Mouse (Mus musculus) hindbrain, embryonic 13.5 days (tissue): ENCODE data around the gene Dexi. TPM values are rescaled to one million over a fixed set of nuclear protein-coding genes. Genes with fewer than 3 reads are reported as not detected.

Experiments
- ATAC-seq: fragments of 200-750 bp; cut with Nextera tagmentation; 2 replicates; pipeline ENCODE4 v1.8.0; 2017; ENCODE audit warnings: moderate TSS enrichment; ENCODE audit not compliant: low FRiP score
- H3K27ac ChIP-seq: fragments of 300-500 bp; sonication (generic); 2 replicates; pipeline ENCODE4 v1.5.1; 2015; ENCODE audit warnings: inconsistent platforms, mild to moderate bottlenecking, moderate library complexity
- H3K27me3 ChIP-seq: fragments of 300-500 bp; sonication (generic); 2 replicates; pipeline ENCODE4 v1.6.1; 2015; ENCODE audit warnings: mild to moderate bottlenecking, inconsistent platforms
- H3K36me3 ChIP-seq: fragments of 300-500 bp; sonication (generic); 2 replicates; pipeline ENCODE4 v1.6.1; 2015; ENCODE audit warnings: mild to moderate bottlenecking, inconsistent platforms
- H3K4me1 ChIP-seq: fragments of 300-500 bp; sonication (generic); replicated peaks from 2 replicates; pipeline ENCODE4 v1.6.1; 2015; ENCODE audit warnings: inconsistent platforms
- H3K4me2 ChIP-seq: fragments of 300-500 bp; sonication (generic); 2 replicates; pipeline ENCODE4 v1.6.1; 2015; ENCODE audit warnings: inconsistent platforms, mild to moderate bottlenecking, moderate library complexity
- H3K4me3 ChIP-seq: fragments of 300-500 bp; sonication (generic); 2 replicates; pipeline ENCODE4 v1.5.1; 2015; ENCODE audit warnings: mild to moderate bottlenecking, inconsistent platforms
- H3K9ac ChIP-seq: fragments of 300-500 bp; sonication (generic); 2 replicates; pipeline ENCODE4 v1.6.1; 2015; ENCODE audit warnings: mild to moderate bottlenecking, inconsistent platforms
- H3K9me3 ChIP-seq: fragments of 300-500 bp; sonication (generic); 2 replicates; pipeline ENCODE4 v1.6.1; 2016; ENCODE audit warnings: inconsistent platforms
- WGBS: fragments of 180-500 bp; shearing (Covaris S2); methylation state at CpG from one replicate; pipeline ENCODE4 v1.1.7; 2015; 5-methylcytosine and 5-hydroxymethylcytosine counted together
- polyA plus RNA-seq: library from polyadenylated mRNA; unstranded; fragments of >200 nt; fragmentation: Nextera tagmentation; extraction: Ambion mirVana; gene quantifications from 2 replicates; pipeline ENCODE4 v1.2.1, GENCODE M21; 2015

Dexi gene
- polyA plus RNA-seq, 1 experiment from 2014 or later, result 18.0 TPM

DNA sequence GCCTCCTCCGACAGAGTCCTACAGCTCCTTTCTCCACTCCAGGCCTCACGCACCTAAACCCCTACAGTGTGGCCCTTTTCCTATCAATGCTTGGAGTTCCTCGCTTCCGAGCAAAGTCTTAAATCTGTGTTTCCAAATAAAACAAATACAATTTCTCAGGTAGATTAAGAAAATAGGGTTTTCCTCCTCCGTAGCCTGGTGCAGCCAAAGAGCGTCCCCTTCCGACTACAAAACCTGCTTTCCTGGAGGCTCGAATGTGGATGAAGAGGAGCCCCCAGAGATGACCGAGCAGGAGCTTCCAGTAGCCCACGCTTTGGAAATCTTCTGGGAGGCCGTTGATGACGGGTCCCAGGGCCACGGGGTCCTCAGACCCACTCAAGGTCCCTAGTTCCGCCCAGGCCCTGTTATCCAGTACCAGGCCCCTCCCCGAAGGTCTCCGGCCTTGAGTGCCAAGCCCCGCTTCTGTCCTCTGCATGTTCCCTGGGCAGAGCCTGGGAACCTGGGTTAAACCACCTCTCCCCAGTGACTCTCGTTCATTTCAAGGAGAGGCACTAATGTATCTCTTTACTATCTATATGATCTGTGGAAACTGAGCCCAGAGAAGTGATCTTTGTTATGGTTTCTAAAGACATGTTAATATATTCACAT is 52.2 kb downstream of the Dexi start:
- WGBS, result 85% methylated on average over 18 of the region's 18 CpGs
- Histone ChIP-seq H3K27me3 (peaks cover 28% of the 10 kb centered on the region), H3K4me2 (no peak overlapping the region), H3K27ac (no peak overlapping the region), H3K36me3 (no peaks in the 10 kb centered on the region), H3K9ac (no peak overlapping the region), H3K4me1 (peaks cover 5% of the 10 kb centered on the region; the same call in 1 of the 2 replicates), H3K4me3 (no peak overlapping the region), H3K9me3 (no peaks in the 10 kb centered on the region)
- no peak for ATAC-seq

DNA sequence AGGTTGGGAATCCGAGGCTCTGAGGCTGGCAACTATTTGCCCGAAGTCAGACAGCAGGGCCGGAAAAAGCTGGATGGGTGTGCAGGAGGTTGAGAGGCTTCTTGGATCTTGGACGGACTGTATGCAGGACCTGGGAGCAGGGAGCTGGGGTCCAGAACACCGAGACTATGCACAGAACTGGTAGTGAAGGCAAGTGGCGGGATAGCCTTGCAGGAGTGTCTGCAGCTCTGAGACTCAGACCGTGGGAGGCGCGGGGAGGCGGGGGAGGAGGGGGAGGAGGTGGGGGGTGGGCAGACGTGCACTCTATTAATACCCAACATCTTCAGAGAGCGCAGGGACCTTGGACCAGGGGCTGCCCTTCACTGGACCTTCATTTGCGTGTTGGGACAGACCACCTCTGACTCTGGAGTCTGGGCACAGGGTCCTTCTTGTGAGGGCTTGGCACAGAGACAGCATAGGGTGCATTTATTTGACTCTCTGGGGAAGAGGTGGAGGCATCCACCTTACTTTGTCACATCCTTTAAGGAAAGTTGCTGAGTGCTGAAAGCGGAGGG is 52.9 kb downstream of the Dexi start:
- peak overlapping the region; percentile 39; the same call in 1 of the 2 replicates for H3K9ac ChIP-seq
- peaks cover 5% of the 10 kb centered on the region; the same call in 1 of the 2 replicates for H3K4me1 ChIP-seq
- 0 out of 2 replicates have a peak overlapping the region, but pooled peaks have one; percentile 2 for H3K4me3 ChIP-seq
- no peaks in the 10 kb centered on the region for H3K9me3 ChIP-seq
- ATAC-seq, result no peak
- WGBS, result 26% methylated on average over 11 of the region's 14 CpGs
- H3K27me3 ChIP-seq, result peaks cover 28% of the 10 kb centered on the region
- H3K4me2 ChIP-seq, result peak overlapping the region; percentile 30
- no peak overlapping the region for H3K27ac ChIP-seq
- H3K36me3 ChIP-seq, result no peaks in the 10 kb centered on the region

DNA sequence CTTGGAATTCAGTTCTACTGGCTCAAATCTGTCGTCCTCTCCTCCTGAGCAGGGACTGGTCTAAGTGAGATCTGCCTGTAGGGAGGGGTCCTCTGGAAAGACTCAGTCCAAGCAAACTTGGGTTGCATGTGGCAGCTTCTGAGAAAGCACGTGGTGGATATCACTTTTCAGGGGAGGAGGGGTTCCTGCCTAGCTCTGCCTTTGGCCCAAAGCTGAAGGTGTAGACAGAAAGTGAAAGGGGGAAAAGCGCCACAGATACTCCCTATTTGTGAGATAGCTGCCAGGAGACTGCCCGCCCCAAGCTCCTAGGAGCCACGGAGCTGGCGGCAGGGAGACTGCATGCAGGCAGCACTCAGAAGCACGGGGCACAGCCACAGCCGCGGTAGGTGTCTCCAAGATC is 53.4 kb downstream of the Dexi start:
- peaks cover 5% of the 10 kb centered on the region; the same call in 1 of the 2 replicates for H3K4me1 ChIP-seq
- H3K4me2 ChIP-seq, result peak overlapping the region; percentile 30
- H3K27ac ChIP-seq, result no peak overlapping the region
- no peak for ATAC-seq
- no peaks in the 10 kb centered on the region for H3K36me3 ChIP-seq
- peaks cover 28% of the 10 kb centered on the region for H3K27me3 ChIP-seq
- 14% methylated on average over 9 of the region's 9 CpGs for WGBS
- 0 out of 2 replicates have a peak overlapping the region, but pooled peaks have one; percentile 2 for H3K4me3 ChIP-seq
- peak overlapping the region; percentile 39; the same call in 1 of the 2 replicates for H3K9ac ChIP-seq
- no peaks in the 10 kb centered on the region for H3K9me3 ChIP-seq

DNA sequence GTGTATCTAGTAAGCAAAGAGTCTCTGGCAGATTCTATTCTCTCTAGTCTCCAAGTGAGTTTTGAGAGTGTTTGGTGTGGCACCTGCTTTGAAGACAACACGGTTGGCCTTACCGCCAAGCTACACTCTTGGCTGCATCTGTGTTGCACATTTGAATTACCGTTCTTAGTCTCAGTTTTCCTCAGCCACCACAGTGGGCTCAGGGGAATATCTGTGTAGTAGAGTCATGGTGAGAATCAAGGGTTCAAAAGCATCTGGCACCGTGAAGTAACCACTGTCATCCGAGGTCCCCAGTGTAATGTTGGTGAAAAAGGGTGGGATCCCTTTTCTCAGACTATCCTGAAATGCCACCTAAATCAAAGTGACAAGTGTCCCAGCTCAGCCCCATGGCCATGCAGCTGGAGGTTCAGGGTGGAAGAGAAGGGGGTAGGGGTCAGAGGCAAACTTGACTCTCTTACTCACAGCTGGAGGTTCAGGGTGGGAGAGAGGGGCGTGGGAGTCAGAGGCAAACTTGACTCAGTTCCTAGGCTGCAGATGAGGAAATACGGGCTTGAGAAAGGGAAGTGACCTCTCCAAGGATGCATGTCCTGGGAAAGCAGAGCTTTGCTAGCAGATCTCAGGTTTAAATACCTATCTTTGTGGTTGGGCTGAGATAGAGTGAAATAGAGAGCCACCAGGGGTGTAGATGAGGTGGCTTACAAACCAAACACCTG is 53.9 kb downstream of the Dexi start:
- H3K9ac ChIP-seq, result no peak overlapping the region
- H3K36me3 ChIP-seq, result no peaks in the 10 kb centered on the region
- no peak for ATAC-seq
- H3K27ac ChIP-seq, result no peak overlapping the region
- peaks cover 5% of the 10 kb centered on the region; the same call in 1 of the 2 replicates for H3K4me1 ChIP-seq
- 90% methylated on average over 7 of the region's 7 CpGs for WGBS
- H3K4me3 ChIP-seq, result no peak overlapping the region
- peaks cover 28% of the 10 kb centered on the region for H3K27me3 ChIP-seq
- H3K4me2 ChIP-seq, result no peak overlapping the region
- H3K9me3 ChIP-seq, result no peaks in the 10 kb centered on the region

DNA sequence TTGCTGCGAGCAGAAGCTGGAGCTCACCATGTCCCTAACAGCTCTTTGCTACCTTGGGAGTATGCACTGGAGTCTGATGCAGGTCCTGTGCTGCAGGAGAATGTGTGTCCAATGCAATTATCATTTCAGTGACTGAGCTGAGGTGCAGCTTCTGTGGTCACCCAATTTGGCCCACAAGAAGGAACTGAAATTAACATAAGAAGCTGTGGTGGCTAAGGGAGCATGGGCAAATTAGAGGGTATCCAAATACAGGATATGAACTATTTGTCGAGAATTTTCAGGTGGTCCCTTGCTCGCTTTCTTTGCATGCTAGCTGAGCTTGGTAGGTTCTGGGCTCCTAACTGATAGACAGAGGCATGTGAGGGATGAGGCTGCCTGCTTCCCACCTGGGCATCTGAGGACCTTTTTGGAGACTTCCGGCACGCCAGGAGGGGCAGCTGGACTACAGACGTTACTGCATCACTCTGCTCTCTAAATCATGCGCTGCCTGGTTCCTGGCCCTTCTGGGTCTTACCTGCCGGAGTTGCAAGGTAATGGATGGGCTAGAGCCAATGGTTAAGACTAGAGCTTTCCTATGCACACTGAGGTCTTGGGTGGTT is 54.9 kb downstream of the Dexi start:
- peaks cover 28% of the 10 kb centered on the region for H3K27me3 ChIP-seq
- ATAC-seq, result no peak
- H3K27ac ChIP-seq, result no peak overlapping the region
- 86% methylated on average over 8 of the region's 8 CpGs for WGBS
- no peak overlapping the region for H3K4me3 ChIP-seq
- no peaks in the 10 kb centered on the region for H3K9me3 ChIP-seq
- H3K4me1 ChIP-seq, result peaks cover 5% of the 10 kb centered on the region; the same call in 1 of the 2 replicates
- no peaks in the 10 kb centered on the region for H3K36me3 ChIP-seq
- H3K9ac ChIP-seq, result no peak overlapping the region
- no peak overlapping the region for H3K4me2 ChIP-seq

DNA sequence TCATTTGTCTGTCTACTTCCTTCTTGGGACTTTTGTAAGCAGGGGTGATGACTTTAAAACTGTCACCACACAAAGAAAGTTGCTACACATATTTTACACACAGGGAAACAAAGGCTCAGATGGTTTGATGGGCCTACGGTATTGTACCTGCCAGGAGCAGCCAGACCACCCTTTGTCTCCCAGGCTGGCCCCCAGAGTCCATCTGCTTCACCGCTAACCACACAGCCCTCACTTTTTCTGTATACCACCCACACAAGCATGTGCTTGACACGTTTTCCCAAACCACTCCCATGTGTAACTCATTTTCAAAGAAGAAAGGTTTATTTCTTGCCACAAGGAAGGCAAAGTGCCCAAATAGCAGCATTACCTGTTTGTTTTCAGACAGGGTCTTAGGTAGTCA is 55.9 kb downstream of the Dexi start:
- Histone ChIP-seq H3K9me3 (no peaks in the 10 kb centered on the region), H3K27ac (no peak overlapping the region), H3K9ac (no peak overlapping the region), H3K36me3 (no peaks in the 10 kb centered on the region), H3K4me2 (no peak overlapping the region), H3K4me3 (no peak overlapping the region), H3K4me1 (peaks cover 5% of the 10 kb centered on the region; the same call in 1 of the 2 replicates), H3K27me3 (peaks cover 28% of the 10 kb centered on the region)
- WGBS, result 72% methylated on average over 3 of the region's 3 CpGs
- ATAC-seq, result no peak

DNA sequence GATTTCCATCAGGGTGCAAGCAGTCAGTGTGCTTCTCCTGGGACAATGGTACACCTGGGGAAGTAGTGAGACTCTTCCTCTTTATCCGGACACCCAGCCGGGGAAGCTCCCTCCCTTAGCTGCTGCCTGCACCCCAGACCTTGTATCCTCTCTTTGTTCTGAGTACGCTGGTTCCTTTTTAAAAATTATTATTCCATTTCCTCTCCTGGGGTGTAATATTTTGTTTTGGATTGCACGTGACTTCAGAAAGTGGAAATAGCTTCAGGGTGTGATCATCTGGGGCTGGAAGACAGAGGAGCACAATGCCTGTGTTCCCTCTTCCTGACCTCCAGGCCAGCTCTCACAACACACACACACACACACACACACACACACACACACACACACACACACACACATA is 60.5 kb downstream of the Dexi start:
- Histone ChIP-seq H3K27ac (no peak overlapping the region), H3K9me3 (no peaks in the 10 kb centered on the region), H3K9ac (no peak overlapping the region), H3K4me3 (no peak overlapping the region), H3K4me1 (no peaks in the 10 kb centered on the region), H3K4me2 (no peak overlapping the region), H3K36me3 (no peaks in the 10 kb centered on the region), H3K27me3 (no peaks in the 10 kb centered on the region)
- WGBS, result 76% methylated on average over 4 of the region's 4 CpGs
- ATAC-seq, result no peak

DNA sequence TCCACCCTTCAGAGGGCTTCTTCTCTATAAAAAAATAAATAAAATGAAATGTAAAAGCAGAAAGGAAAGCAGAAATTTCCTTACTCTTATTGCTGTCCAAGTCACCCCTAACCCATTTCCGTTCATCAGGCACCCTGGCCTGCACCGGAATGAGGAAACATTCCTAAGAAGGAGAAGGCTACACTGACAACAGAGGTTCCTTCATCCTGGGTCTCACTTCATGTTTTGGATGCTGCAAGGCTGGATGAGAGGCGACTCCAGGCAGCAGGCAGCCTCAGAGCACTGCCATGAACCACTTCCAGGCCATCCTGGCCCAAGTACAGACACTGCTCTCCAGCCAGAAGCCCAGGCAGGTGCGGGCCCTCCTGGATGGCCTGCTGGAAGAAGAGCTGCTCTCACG is 63.0 kb downstream of the Dexi start, which contains the start of gene Ciita:
Ciita (plus strand) TSS at position 203 of the 400 bp plus-strand sequence.
- H3K4me3 ChIP-seq, result no peak within 1 kb of the TSS
- no peaks in the 10 kb centered on the region for H3K9me3 ChIP-seq
- H3K27ac ChIP-seq, result no peak within 1 kb of the TSS
- H3K9ac ChIP-seq, result no peak within 1 kb of the TSS
- no peaks in the 10 kb centered on the region for H3K36me3 ChIP-seq
- no peaks in the 10 kb centered on the region for H3K4me1 ChIP-seq
- no peaks in the 10 kb centered on the region for H3K27me3 ChIP-seq
- 74% methylated on average over 5 of the region's 5 CpGs for WGBS
- no peak within 1 kb of the TSS for H3K4me2 ChIP-seq
- ATAC-seq, result no peak

DNA sequence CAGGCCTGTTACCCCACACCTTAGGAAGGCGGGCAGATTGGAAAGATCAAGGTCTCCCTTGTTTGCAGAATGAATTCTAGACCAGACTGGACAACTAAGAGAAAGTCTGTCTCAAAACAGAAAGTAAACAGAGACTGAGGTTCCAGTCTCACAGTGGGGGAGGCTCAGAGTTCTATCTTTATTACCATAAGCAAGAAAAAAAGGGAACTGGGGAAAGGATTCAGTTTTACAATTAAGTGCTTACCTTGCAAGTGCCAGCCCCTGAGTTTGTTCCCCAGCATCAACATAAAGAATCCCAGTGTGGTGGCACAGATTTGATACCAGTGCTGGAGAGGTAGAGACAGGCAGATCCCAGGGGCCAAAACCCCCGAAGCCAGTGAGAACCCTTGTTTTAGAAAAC is 66.9 kb downstream of the Dexi start:
- Histone ChIP-seq H3K9ac (no peak overlapping the region), H3K36me3 (no peaks in the 10 kb centered on the region), H3K4me3 (no peak overlapping the region), H3K27me3 (no peaks in the 10 kb centered on the region), H3K4me2 (no peak overlapping the region), H3K27ac (no peak overlapping the region), H3K9me3 (no peaks in the 10 kb centered on the region), H3K4me1 (no peaks in the 10 kb centered on the region)
- 71% methylated on average over 2 of the region's 2 CpGs for WGBS
- no peak for ATAC-seq

DNA sequence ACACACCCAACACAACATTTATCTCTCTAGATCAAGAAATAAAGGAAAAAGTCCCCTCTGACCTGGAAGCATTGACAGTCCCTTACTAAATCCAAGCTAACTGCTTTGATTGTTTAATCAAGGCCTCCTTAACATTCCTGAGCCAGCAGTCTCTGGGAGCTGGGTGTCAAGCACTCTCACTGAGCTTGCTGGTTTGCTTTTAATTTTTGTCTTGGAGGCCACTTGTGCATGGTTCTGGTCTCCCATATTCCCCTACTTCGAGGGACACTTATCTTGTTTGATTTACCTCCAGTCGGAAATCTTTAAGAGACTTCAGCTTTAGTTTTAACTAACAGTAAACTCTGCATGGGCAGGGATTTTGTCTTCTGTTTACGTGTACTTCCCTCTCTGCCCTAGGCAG is 67.9 kb downstream of the Dexi start:
- no peaks in the 10 kb centered on the region for H3K27me3 ChIP-seq
- H3K4me3 ChIP-seq, result no peak overlapping the region
- no peaks in the 10 kb centered on the region for H3K36me3 ChIP-seq
- ATAC-seq, result no peak
- H3K4me1 ChIP-seq, result no peaks in the 10 kb centered on the region
- H3K27ac ChIP-seq, result no peak overlapping the region
- H3K9me3 ChIP-seq, result no peaks in the 10 kb centered on the region
- no peak overlapping the region for H3K9ac ChIP-seq
- 80% methylated on average over 3 of the region's 3 CpGs for WGBS
- no peak overlapping the region for H3K4me2 ChIP-seq

DNA sequence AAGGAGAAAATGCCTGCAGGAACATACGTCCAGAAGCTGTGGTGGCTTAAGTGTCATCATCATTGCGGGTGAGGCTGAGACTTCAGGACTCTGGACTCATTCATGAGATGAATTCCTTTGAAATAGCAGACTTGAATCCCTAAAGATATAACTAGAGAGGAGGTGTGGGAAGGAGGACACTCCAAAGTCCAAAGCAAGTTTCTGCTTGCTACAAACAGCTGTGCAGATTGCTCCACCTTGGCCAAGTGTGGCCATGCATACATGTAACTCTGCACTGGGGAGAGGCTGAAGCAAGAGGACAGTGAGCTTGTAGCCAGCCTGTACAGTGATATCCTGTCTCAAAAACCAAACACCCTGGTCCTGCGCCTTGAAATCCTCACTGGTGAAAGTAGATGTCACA is 70.9 kb downstream of the Dexi start:
- Histone ChIP-seq H3K9ac (no peak overlapping the region), H3K4me1 (no peaks in the 10 kb centered on the region), H3K27ac (no peak overlapping the region), H3K4me2 (no peak overlapping the region), H3K36me3 (no peaks in the 10 kb centered on the region), H3K4me3 (no peak overlapping the region), H3K27me3 (no peaks in the 10 kb centered on the region), H3K9me3 (no peaks in the 10 kb centered on the region)
- WGBS, result 96% methylated on average over 3 of the region's 3 CpGs
- ATAC-seq, result no peak

DNA sequence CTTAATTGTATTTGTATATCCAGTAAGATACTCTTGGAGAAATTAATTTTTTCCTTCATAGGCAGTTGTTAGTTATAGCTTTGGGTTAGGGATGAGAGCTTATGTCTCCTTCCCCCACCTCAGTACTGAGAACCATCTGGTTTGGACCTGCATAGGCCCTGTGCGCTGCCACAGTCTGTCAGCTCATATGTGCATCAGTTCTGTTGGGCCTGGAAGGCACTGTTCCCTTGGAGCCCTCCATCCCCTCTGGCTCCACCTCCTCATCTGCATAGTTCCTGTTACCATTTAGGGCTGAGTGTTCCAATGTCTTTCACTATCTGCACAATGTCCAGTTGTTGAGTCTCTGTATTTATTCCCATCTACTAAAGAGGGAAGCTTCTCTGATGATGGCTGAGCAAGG is 74.7 kb downstream of the Dexi start:
- no peaks in the 10 kb centered on the region for H3K36me3 ChIP-seq
- no peaks in the 10 kb centered on the region for H3K9me3 ChIP-seq
- H3K4me1 ChIP-seq, result no peaks in the 10 kb centered on the region
- H3K4me2 ChIP-seq, result no peak overlapping the region
- no peaks in the 10 kb centered on the region for H3K27me3 ChIP-seq
- H3K27ac ChIP-seq, result no peak overlapping the region
- no peak overlapping the region for H3K9ac ChIP-seq
- H3K4me3 ChIP-seq, result no peak overlapping the region
- 74% methylated on average over 1 of the region's 1 CpGs for WGBS
- ATAC-seq, result no peak
